Mouse (Mus musculus): ENCODE data around the gene Ccer2.

DNA sequence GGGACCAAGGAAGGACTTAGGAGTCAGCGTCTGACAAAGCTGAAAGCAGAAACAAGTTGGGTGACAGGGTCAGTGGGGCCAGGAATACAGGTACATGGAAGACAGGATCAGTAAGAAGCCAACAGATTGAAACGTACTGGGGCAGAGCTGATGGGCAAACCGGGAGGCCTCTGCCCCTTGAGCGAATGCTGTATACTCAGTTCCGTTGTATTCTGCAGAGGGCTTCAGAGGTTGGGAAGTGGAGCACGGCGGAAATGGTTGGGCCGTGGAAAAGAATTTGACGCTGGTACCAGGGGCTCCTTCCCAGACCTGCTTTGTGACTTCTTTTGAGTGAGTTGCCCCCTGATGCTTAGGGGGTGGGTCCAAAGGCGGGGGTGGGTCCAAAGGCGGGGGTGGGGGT, 22.8 kb upstream of the Ccer2 start:
- TF ChIP-seq CTCF (conservative IDR thresholded peaks at IDR 0.05; ENCODE audit: insufficient read depth, insufficient read length, low read depth, low read length) (no peak), POLR2A (IDR thresholded peaks at IDR 0.05; ENCODE audit: low read depth, low read length) (no peak)
